Mouse (Mus musculus): Measurements from ENCODE around the gene Nmnat2.

- TF ChIP-seq CTCF (IDR thresholded peaks at IDR 0.05; ENCODE audit: low read depth, low read length) = no peak
- TF ChIP-seq POLR2A (IDR thresholded peaks at IDR 0.05; ENCODE audit: extremely low read depth, insufficient read depth, low read length) = no peak
These were observed 14.3 kb downstream of the Nmnat2 start for GRCm38 (mm10) chr1:152969081-152969480.

All from liver, adult 2 months (tissue).